ENCODE assay signal across 8 mouse cellular contexts in genomic region chr19:44107661-44108521, GRCm38 (mm10). TPM values are rescaled to one million over a fixed set of nuclear protein-coding genes. Genes with fewer than 3 reads are reported as not detected.
DNase-seq lines count a peak whose midpoint lies in the region; ATAC-seq lines count a peak whose summit lies in the region.

No protein-coding gene starts in this region.

- peak; percentile 88 for DNase-seq in heart, adult 11 months
- no peak for DNase-seq in heart, postnatal 25 days (ENCODE audit: low spot score)
- DNase-seq in urinary bladder, postnatal 25 days (ENCODE audit: low spot score), result peak; percentile 9
- no peak for DNase-seq in urinary bladder, postnatal 4 days (ENCODE audit: low spot score in 2 of 2)
- DNase-seq in midbrain, embryonic 14.5 days, result peak; percentile 8
- DNase-seq in spleen, postnatal 14 days (ENCODE audit: low spot score in 2 of 2), result no peak

- peak overlapping the region; percentile 81 for H3K27ac ChIP-seq in hindbrain, embryonic 15.5 days (replicated peaks)
- no peak overlapping the region for H3K27ac ChIP-seq in midbrain, embryonic 14.5 days (replicated peaks; ENCODE audit: low read depth, low read length)

- H3K9ac ChIP-seq in hindbrain, embryonic 15.5 days, result peak overlapping the region; percentile 97
- H3K9ac ChIP-seq in midbrain, embryonic 14.5 days (replicated peaks; ENCODE audit: low read length), result peak overlapping the region; percentile 62

- ATAC-seq in hindbrain, embryonic 15.5 days (ENCODE audit: low FRiP score, low read depth), result peak; percentile 57; the same call in 1 of the 2 replicates
- peak; percentile 25; the same call in 1 of the 2 replicates for ATAC-seq in midbrain, embryonic 14.5 days (ENCODE audit: low FRiP score, low TSS enrichment)
- no peak for ATAC-seq in monocyte, adult 5-6 weeks (replicated peaks; ENCODE audit: insufficient number of reproducible peaks, low FRiP score, low TSS enrichment, poor library complexity, severe bottlenecking)

- no peaks in the 10 kb centered on the region for H3K27me3 ChIP-seq in hindbrain, embryonic 15.5 days
- no peaks in the 10 kb centered on the region for H3K27me3 ChIP-seq in midbrain, embryonic 14.5 days (ENCODE audit: control insufficient read depth, insufficient read depth, low read length)

- peaks cover 16% of the 10 kb centered on the region for H3K36me3 ChIP-seq in hindbrain, embryonic 15.5 days
- peaks cover 26% of the 10 kb centered on the region for H3K36me3 ChIP-seq in midbrain, embryonic 14.5 days (ENCODE audit: control insufficient read depth, insufficient read depth, low read length)

- peak overlapping the region; percentile 99 for H3K4me3 ChIP-seq in hindbrain, embryonic 15.5 days
- peak overlapping the region; percentile 85 for H3K4me3 ChIP-seq in midbrain, embryonic 14.5 days (replicated peaks; ENCODE audit: low read depth, low read length)

- peaks cover 30% of the 10 kb centered on the region for H3K4me1 ChIP-seq in hindbrain, embryonic 15.5 days (replicated peaks)
- peaks cover 15% of the 10 kb centered on the region for H3K4me1 ChIP-seq in midbrain, embryonic 14.5 days (ENCODE audit: control insufficient read depth, insufficient read depth, low read length)

- intact Hi-C loops in heart, postnatal 25 days (cut with DNase I), result loop anchor here (5.0 kb wide), 1 partner anchor 36 kb away; no protein-coding TSS in a partner anchor

- peak overlapping the region; percentile 83 for H3K4me2 ChIP-seq in hindbrain, embryonic 15.5 days
- H3K4me2 ChIP-seq in midbrain, embryonic 14.5 days (ENCODE audit: low read length), result peak overlapping the region; percentile 89

- H3K9me3 ChIP-seq in hindbrain, embryonic 15.5 days, result no peaks in the 10 kb centered on the region
- no peaks in the 10 kb centered on the region for H3K9me3 ChIP-seq in midbrain, embryonic 14.5 days (ENCODE audit: control insufficient read depth, low read length)

- WGBS in hindbrain, embryonic 15.5 days, result 27% methylated on average over 22 of the region's 22 CpGs
- WGBS in midbrain, embryonic 14.5 days, result 28% methylated on average over 22 of the region's 22 CpGs

RNA-seq across cellular contexts. Expression of gene Chuk, which starts 0.6 kb away (rescaled TPM):
- 10 to 100 TPM; 27.6 to 28.1 TPM for total RNA-seq in heart, postnatal 25 days (2021)
- polyA plus RNA-seq in hindbrain, embryonic 15.5 days (2015; fragmentation: Nextera tagmentation; extraction: Ambion mirVana), result 58.4 and 60.0 TPM in 2 replicates
- 59.2 and 60.1 TPM in 2 replicates for polyA plus RNA-seq in midbrain, embryonic 14.5 days (2014; fragmentation: Nextera tagmentation; extraction: Ambion mirVana)
- total RNA-seq in monocyte, adult 5-6 weeks (2017), result 156 to 180 TPM (median 161 TPM) in 3 replicates

RNA-seq across cellular contexts. Expression of gene Cwf19l1, which starts 27.8 kb away (rescaled TPM):
- total RNA-seq in heart, postnatal 25 days (2021), result 1 to 10 TPM; 6.9 to 9.1 TPM
- polyA plus RNA-seq in hindbrain, embryonic 15.5 days (2015; fragmentation: Nextera tagmentation; extraction: Ambion mirVana), result 29.8 and 30.1 TPM in 2 replicates
- 31.2 and 38.4 TPM in 2 replicates for polyA plus RNA-seq in midbrain, embryonic 14.5 days (2014; fragmentation: Nextera tagmentation; extraction: Ambion mirVana)
- 9.8 to 16.1 TPM (median 13.7 TPM) in 3 replicates for total RNA-seq in monocyte, adult 5-6 weeks (2017)

RNA-seq across cellular contexts. Expression of gene Erlin1, which starts 38.3 kb away (rescaled TPM):
- total RNA-seq in heart, postnatal 25 days (2021), result 1 to 10 TPM; 6.7 TPM
- 21.6 and 22.9 TPM in 2 replicates for polyA plus RNA-seq in hindbrain, embryonic 15.5 days (2015; fragmentation: Nextera tagmentation; extraction: Ambion mirVana)
- polyA plus RNA-seq in midbrain, embryonic 14.5 days (2014; fragmentation: Nextera tagmentation; extraction: Ambion mirVana), result 15.1 and 16.3 TPM in 2 replicates
- 25.4 to 41.4 TPM (median 25.8 TPM) in 3 replicates for total RNA-seq in monocyte, adult 5-6 weeks (2017)

RNA-seq across cellular contexts. Expression of gene Bloc1s2, which starts 38.4 kb away (rescaled TPM):
- total RNA-seq in heart, postnatal 25 days (2021), result 10 to 100 TPM; 17.8 to 18.2 TPM
- 155 and 158 TPM in 2 replicates for polyA plus RNA-seq in hindbrain, embryonic 15.5 days (2015; fragmentation: Nextera tagmentation; extraction: Ambion mirVana)
- polyA plus RNA-seq in midbrain, embryonic 14.5 days (2014; fragmentation: Nextera tagmentation; extraction: Ambion mirVana), result 166 and 176 TPM in 2 replicates
- total RNA-seq in monocyte, adult 5-6 weeks (2017), result 80.6 to 110 TPM (median 103 TPM) in 3 replicates

Comparison
In these comparisons a context has a peak if more than half of its experiments do, and no peak if none do; other contexts are left out.
1. DNase-seq: peak in heart, adult 11 months (single experiment), urinary bladder, postnatal 25 days (single experiment) and midbrain, embryonic 14.5 days (single experiment); none in heart, postnatal 25 days (single experiment), urinary bladder, postnatal 4 days (0 of 2) and spleen, postnatal 14 days (0 of 2).